Mouse (Mus musculus) right cerebral cortex, adult 2 months (tissue): ENCODE results near the gene Gm16430.
"Not testable (repeated sequence)": the region's sequence is repeated elsewhere in the genome, so short reads cannot be mapped to it uniquely, and the experiment has no call there.

Experiments
- DNase-seq, 2 experiments: peaks; one replicate each; pipeline ENCODE4 v3.0.0; 2021 to 2022; ENCODE audit warnings: low spot score in 2 of 2

Gene Gm16430

GRCm38 (mm10) chrX:54621911-54622310 is at the start of gene Gm16430:
TSS of gene Gm16430 (plus strand) at chrX:54622211.
- not testable (repeated sequence) for DNase-seq
